In genomic region chr3:18298699-18299098, GRCm38 (mm10) we compare ENCODE assay signal across 23 mouse cellular contexts.
A peak's percentile ranks its signal among the peaks of the same experiment; 100 is the strongest.
DNase-seq lines count a peak whose midpoint lies in the region; ATAC-seq and TF ChIP-seq lines count a peak whose summit lies in the region.
"Had no signal": no experiment of that assay in that cellular context is flagged by ENCODE, and none has a peak within 500 bp of the region (broad histone marks: within the 10 kb centered on the region; RNA-seq: fewer than 3 reads in every experiment).

No protein-coding gene starts in this region.

- H3K9me3 ChIP-seq in heart, postnatal 0 days (replicated peaks; ENCODE audit: control insufficient read depth, low read length) = no peaks in the 10 kb centered on the region
- no peaks in the 10 kb centered on the region for H3K9me3 ChIP-seq in liver, postnatal 0 days (ENCODE audit: low read length)
- H3K9me3 ChIP-seq in liver, embryonic 12.5 days (replicated peaks) = no peaks in the 10 kb centered on the region
- H3K9me3 ChIP-seq: embryonic facial prominence, embryonic 12.5 days; embryonic facial prominence, embryonic 15.5 days; heart, embryonic 10.5 days; heart, embryonic 15.5 days; hindbrain, embryonic 12.5 days; hindbrain, embryonic 15.5 days had no signal

- H3K4me2 ChIP-seq in heart, postnatal 0 days (ENCODE audit: low read depth, low read length) = no peak overlapping the region
- H3K4me2 ChIP-seq in liver, postnatal 0 days (ENCODE audit: low read depth, low read length) = no peak overlapping the region
- H3K4me2 ChIP-seq in liver, embryonic 12.5 days = no peak overlapping the region
- H3K4me2 ChIP-seq: embryonic facial prominence, embryonic 12.5 days; embryonic facial prominence, embryonic 15.5 days; heart, embryonic 15.5 days; hindbrain, embryonic 12.5 days; hindbrain, embryonic 15.5 days had no signal

- H3K4me1 ChIP-seq in heart, postnatal 0 days (ENCODE audit: control insufficient read depth, insufficient read depth) = no peaks in the 10 kb centered on the region; the same call in 1 of the 2 replicates
- peaks cover 3% of the 10 kb centered on the region; the same call in 1 of the 2 replicates for H3K4me1 ChIP-seq in liver, postnatal 0 days (ENCODE audit: insufficient read depth)
- H3K4me1 ChIP-seq in liver, embryonic 12.5 days = no peaks in the 10 kb centered on the region
- H3K4me1 ChIP-seq: embryonic facial prominence, embryonic 12.5 days; embryonic facial prominence, embryonic 15.5 days; heart, embryonic 10.5 days; heart, embryonic 15.5 days; hindbrain, embryonic 12.5 days; hindbrain, embryonic 15.5 days had no signal

- H3K27me3 ChIP-seq in heart, postnatal 0 days (ENCODE audit: control insufficient read depth, insufficient read depth, low read length) = no peaks in the 10 kb centered on the region
- no peaks in the 10 kb centered on the region for H3K27me3 ChIP-seq in liver, postnatal 0 days (ENCODE audit: insufficient read depth, low read length)
- no peaks in the 10 kb centered on the region for H3K27me3 ChIP-seq in liver, embryonic 12.5 days (replicated peaks)
- H3K27me3 ChIP-seq: embryonic facial prominence, embryonic 12.5 days; embryonic facial prominence, embryonic 15.5 days; heart, embryonic 15.5 days; hindbrain, embryonic 12.5 days; hindbrain, embryonic 15.5 days had no signal

- no peak overlapping the region for H3K9ac ChIP-seq in heart, postnatal 0 days (replicated peaks; ENCODE audit: low read depth, low read length)
- H3K9ac ChIP-seq in liver, postnatal 0 days (replicated peaks) = no peak overlapping the region
- no peak overlapping the region for H3K9ac ChIP-seq in liver, embryonic 12.5 days
- H3K9ac ChIP-seq: embryonic facial prominence, embryonic 12.5 days; embryonic facial prominence, embryonic 15.5 days; forebrain, postnatal 0 days; heart, embryonic 15.5 days; hindbrain, embryonic 12.5 days; hindbrain, embryonic 15.5 days had no signal

- TF ChIP-seq EP300 in heart, postnatal 0 days (IDR thresholded peaks at IDR 0.05; ENCODE audit: low read depth) = no peak
- TF ChIP-seq EP300 in liver, postnatal 0 days (IDR thresholded peaks at IDR 0.05; ENCODE audit: low read depth) = no peak

- 0 out of 2 replicates have a peak overlapping the region, but pooled peaks have one; percentile 11 for H3K27ac ChIP-seq in heart, postnatal 0 days (ENCODE audit: low read depth)
- peak overlapping the region; percentile 43; the same call in 1 of the 2 replicates for H3K27ac ChIP-seq in layer of hippocampus, adult 2 months
- H3K27ac ChIP-seq in liver, postnatal 0 days (ENCODE audit: low read depth) = no peak overlapping the region
- H3K27ac ChIP-seq in liver, embryonic 12.5 days = no peak overlapping the region
- H3K27ac ChIP-seq: embryonic facial prominence, embryonic 12.5 days; embryonic facial prominence, embryonic 15.5 days; heart, embryonic 10.5 days; heart, embryonic 15.5 days; hindbrain, embryonic 12.5 days; hindbrain, embryonic 15.5 days had no signal

- 71% methylated on average over 3 of the region's 3 CpGs for WGBS in heart, postnatal 0 days
- WGBS in liver, postnatal 0 days (ENCODE audit: insufficient replicate concordance) = 61% methylated on average over 3 of the region's 3 CpGs
- 59% methylated on average over 3 of the region's 3 CpGs for WGBS in liver, embryonic 12.5 days (ENCODE audit: insufficient replicate concordance)

- no peak for ATAC-seq in heart, postnatal 0 days (ENCODE audit: insufficient read depth, low read depth)
- ATAC-seq in liver, postnatal 0 days = 0 out of 2 replicates have a peak, but pooled peaks have one; percentile 38
- ATAC-seq in liver, embryonic 12.5 days = no peak
- ATAC-seq: CD4-positive, CD25-positive, alpha-beta regulatory T cell, adult 4 months; forebrain, embryonic 14.5 days; forebrain, postnatal 0 days had no signal

- DNase-seq in heart, postnatal 0 days (ENCODE audit: low spot score) = no peak
- DNase-seq in heart, postnatal 10 days = no peak
- DNase-seq in layer of hippocampus, adult 2 months (ENCODE audit: low spot score in 2 of 2) = no peak
- no peak for DNase-seq in layer of hippocampus, postnatal 10 days (ENCODE audit: low spot score in 2 of 2)
- DNase-seq in liver, postnatal 0 days = no peak
- DNase-seq: adrenal gland, adult 2 months; adrenal gland, postnatal 14 days; cerebellum, adult 11 months; cerebellum, adult 2 months; cerebellum, adult 9-11 months; cerebellum, postnatal 25 days; forebrain, postnatal 0 days; gastrocnemius, adult 2 months; gastrocnemius, postnatal 14 days had no signal

- H3K36me3 ChIP-seq in heart, postnatal 0 days (replicated peaks; ENCODE audit: control insufficient read depth, insufficient read depth, low read length) = no peaks in the 10 kb centered on the region
- H3K36me3 ChIP-seq in liver, postnatal 0 days (replicated peaks; ENCODE audit: insufficient read depth, low read length) = no peaks in the 10 kb centered on the region
- no peaks in the 10 kb centered on the region for H3K36me3 ChIP-seq in liver, embryonic 12.5 days
- H3K36me3 ChIP-seq: embryonic facial prominence, embryonic 12.5 days; embryonic facial prominence, embryonic 15.5 days; heart, embryonic 10.5 days; heart, embryonic 15.5 days; hindbrain, embryonic 12.5 days; hindbrain, embryonic 15.5 days had no signal

- no peak for TF ChIP-seq CTCF in heart, postnatal 0 days (IDR thresholded peaks at IDR 0.05; ENCODE audit: low read depth)
- no peak for TF ChIP-seq CTCF in layer of hippocampus, adult 2 months (conservative IDR thresholded peaks at IDR 0.05)
- no peak for TF ChIP-seq CTCF in liver, postnatal 0 days (IDR thresholded peaks at IDR 0.05; ENCODE audit: low read depth)

- intact Hi-C loops in heart, postnatal 10 days (cut with DNase I) = no loop called here

- no peak overlapping the region for H3K4me3 ChIP-seq in heart, postnatal 0 days (ENCODE audit: low read depth, low read length)
- no peak overlapping the region for H3K4me3 ChIP-seq in layer of hippocampus, adult 2 months
- no peak overlapping the region for H3K4me3 ChIP-seq in liver, postnatal 0 days (ENCODE audit: low read depth, low read length)
- no peak overlapping the region for H3K4me3 ChIP-seq in liver, embryonic 12.5 days
- H3K4me3 ChIP-seq: embryonic facial prominence, embryonic 12.5 days; embryonic facial prominence, embryonic 15.5 days; gastrocnemius, adult 2 months; heart, embryonic 10.5 days; heart, embryonic 15.5 days; hindbrain, embryonic 12.5 days; hindbrain, embryonic 15.5 days had no signal

Comparison
In these comparisons a context has a peak if more than half of its experiments do, and no peak if none do; other contexts are left out.
1. H3K27ac ChIP-seq: peak in heart, postnatal 0 days (single experiment) and layer of hippocampus, adult 2 months (single experiment); none in liver, postnatal 0 days (single experiment) and liver, embryonic 12.5 days (single experiment).